Mouse (Mus musculus) activated CD4-positive, CD25-positive, alpha-beta regulatory T cell, adult 9 weeks (primary cell): Measurements from ENCODE around the gene Mrgpre. TPM values are rescaled to one million over a fixed set of nuclear protein-coding genes. Genes with fewer than 3 reads are reported as not detected.

Experiments
- polyA plus RNA-seq: library from polyadenylated mRNA; unstranded; fragments of 100-300 nt; shearing (Covaris generic); gene quantifications from one replicate; pipeline ENCODE4 v1.2.1, GENCODE M21; 2017

The Mrgpre gene
- polyA plus RNA-seq: 9.0 TPM

DNA sequence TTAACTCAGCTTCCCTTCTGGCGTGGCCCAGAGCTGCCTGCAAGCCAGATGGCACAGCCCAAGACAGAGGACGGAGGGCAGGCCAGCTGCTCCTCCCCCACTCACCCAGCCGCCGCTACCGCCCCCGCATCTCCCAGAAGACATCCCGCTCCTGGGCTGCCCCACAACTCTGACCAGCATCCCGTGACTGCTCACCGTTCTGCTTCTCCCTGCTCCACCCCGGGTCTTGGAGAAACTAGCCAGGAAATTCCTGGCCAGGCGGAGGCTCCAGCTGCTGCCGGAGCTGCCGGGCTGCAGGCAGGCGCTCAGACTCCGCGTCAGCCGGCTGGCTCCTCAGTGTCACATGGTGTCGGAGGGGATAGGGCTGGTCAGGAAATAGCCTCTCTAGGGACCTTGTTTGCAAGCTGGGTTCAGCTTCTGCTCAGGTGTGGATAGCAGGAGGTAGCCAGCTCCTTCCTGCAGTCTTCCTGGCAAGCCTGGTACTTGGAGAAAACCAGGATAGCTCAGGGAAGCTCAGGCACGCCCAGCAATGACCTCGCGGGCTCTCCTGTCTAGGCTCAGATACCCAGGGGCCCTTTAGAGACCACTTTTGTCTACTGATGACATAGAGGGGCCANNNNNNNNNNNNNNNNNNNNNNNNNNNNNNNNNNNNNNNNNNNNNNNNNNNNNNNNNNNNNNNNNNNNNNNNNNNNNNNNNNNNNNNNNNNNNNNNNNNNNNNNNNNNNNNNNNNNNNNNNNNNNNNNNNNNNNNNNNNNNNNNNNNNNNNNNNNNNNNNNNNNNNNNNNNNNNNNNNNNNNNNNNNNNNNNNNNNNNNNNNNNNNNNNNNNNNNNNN is at the start of gene Mrgpre:
Mrgpre (minus strand) TSS at position 505 of the 834 bp plus-strand sequence.

DNA sequence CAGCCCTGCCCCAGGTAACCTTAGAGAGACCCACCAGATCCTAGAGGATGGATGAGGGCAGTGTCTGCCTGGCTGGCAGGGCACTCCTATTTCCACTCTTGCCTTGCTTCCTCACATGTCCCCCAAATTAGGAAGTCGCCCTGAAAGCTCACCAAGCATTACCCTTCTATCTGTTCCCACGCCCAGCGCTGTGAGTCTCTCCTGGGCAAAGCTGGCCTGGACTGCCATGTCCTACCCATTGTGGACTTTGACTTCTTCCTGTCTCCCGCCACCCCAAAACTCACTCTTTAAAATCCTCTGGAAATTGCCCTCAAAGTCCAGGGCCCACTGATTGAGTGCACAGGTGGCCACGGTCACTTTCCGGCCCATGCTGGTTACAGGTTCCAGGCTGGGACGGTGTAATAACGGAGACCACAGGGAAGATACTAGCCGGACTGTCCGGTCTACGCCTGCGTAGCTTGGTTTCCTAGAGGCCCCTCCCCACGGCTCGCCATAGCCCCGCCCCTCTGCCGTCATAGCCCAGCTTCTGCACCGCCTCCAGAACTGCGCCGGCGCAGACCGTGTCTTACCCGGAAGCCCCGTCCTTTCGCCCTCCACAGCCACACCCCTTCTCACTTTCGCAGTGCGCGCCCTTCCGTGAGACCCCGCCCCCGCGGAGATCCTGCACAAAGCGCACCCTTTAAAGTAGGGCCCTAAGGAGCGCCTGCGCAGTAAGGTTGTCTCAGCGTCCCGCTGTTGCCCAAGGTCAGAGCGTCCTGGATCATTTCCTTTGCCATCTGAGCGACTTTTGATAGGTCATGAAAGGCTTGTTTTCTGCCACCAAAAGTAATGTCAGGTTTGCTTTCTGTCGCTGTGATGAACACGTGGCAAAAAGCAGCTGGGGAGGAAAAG is 38.3 kb upstream of the Mrgpre start, which contains the start of the genes Nadsyn1 and Dhcr7:
Nadsyn1 (minus strand) TSS at position 475 of the 891 bp plus-strand sequence.
Dhcr7 (plus strand) TSS at position 771 of the 891 bp plus-strand sequence.

GRCm38 (mm10) chr7:143766893-143767292 is 17.4 kb downstream of the Mrgpre start, which contains the start of gene Mrgprg:
TSS of gene Mrgprg (minus strand) at chr7:143766993.

GRCm38 (mm10) chr7:143756125-143757026 is 27.9 kb downstream of the Mrgpre start, which contains the start of gene Osbpl5:
TSS of gene Osbpl5 (minus strand) at chr7:143756985.

Other genes with a start within 250 kb of the Mrgpre start
- gene Nap1l4, start 235.4 kb downstream of the Mrgpre start, polyA plus RNA-seq: 302 TPM
- 40.0 TPM for gene Cars, start 184.4 kb downstream of the Mrgpre start, polyA plus RNA-seq
- 28.8 TPM for gene Tnfrsf26, start 155.8 kb downstream of the Mrgpre start, polyA plus RNA-seq
- gene Tnfrsf22, start 134.8 kb downstream of the Mrgpre start, polyA plus RNA-seq: 31.4 TPM
- 5.0 TPM for gene Tnfrsf23, start 98.6 kb downstream of the Mrgpre start, polyA plus RNA-seq
- 35.5 TPM for gene Osbpl5, start 27.5 kb downstream of the Mrgpre start, polyA plus RNA-seq
- gene Mrgprg, start 17.5 kb downstream of the Mrgpre start, polyA plus RNA-seq: not detected
- gene Nadsyn1, start 38.3 kb upstream of the Mrgpre start, polyA plus RNA-seq: 21.9 TPM
- gene Dhcr7, start 38.6 kb upstream of the Mrgpre start, polyA plus RNA-seq: 46.9 TPM
- not detected for gene Gm498, start 82.3 kb upstream of the Mrgpre start, polyA plus RNA-seq
- 0.07 TPM for gene Shank2, start 217.4 kb upstream of the Mrgpre start, polyA plus RNA-seq